Mouse (Mus musculus) MEL (cell line): ENCODE measurements around the gene Fgf13. TPM values are rescaled to one million over a fixed set of nuclear protein-coding genes. Genes with fewer than 3 reads are reported as not detected.

Experiments
- DNase-seq: peaks from one replicate; pipeline ENCODE4 v3.0.0; 2011; ENCODE audit warnings: low read depth, low spot score
- H3K27ac ChIP-seq: 2 replicates; pipeline ENCODE4 v1.5.1; 2012; ENCODE audit warnings: low read depth, mild to moderate bottlenecking, control low read depth, low read length, moderate library complexity; ENCODE audit not compliant: control insufficient read depth
- H3K27me3 ChIP-seq, 2 experiments: fragments of 150-350 bp in 1 of 2; sonication (generic) in 1 of 2; 2 replicates each; pipeline ENCODE4 v1.6.1; 2012; ENCODE audit warnings: low read length in 2 of 2, mild to moderate bottlenecking in 2 of 2, improper control_type of control experiment in 1 of 2, moderate library complexity in 1 of 2; ENCODE audit not compliant: insufficient read depth in 2 of 2, control insufficient read depth in 1 of 2
- H3K36me3 ChIP-seq, 2 experiments: 2 replicates each; pipeline ENCODE4 v1.6.1; 2012 to 2014; ENCODE audit warnings: low read length in 2 of 2, improper control_type of control experiment in 1 of 2, inconsistent platforms in 1 of 2, mild to moderate bottlenecking in 1 of 2; ENCODE audit not compliant: insufficient read depth in 2 of 2, control insufficient read depth in 1 of 2
- H3K4me1 ChIP-seq, 2 experiments: fragments of 150-350 bp in 1 of 2; sonication (generic) in 1 of 2; 2 replicates each; pipeline ENCODE4 v1.6.1; 2012; ENCODE audit warnings: low read length in 2 of 2, improper control_type of control experiment in 1 of 2, mild to moderate bottlenecking in 1 of 2; ENCODE audit not compliant: insufficient read depth in 2 of 2, control insufficient read depth in 1 of 2
- H3K4me3 ChIP-seq, 2 experiments: fragments of 150-350 bp in 1 of 2; sonication (generic) in 1 of 2; 2 replicates each; pipeline ENCODE4 v1.5.1; 2012; ENCODE audit warnings: low read depth in 2 of 2, low read length in 2 of 2, mild to moderate bottlenecking in 2 of 2, moderate library complexity in 2 of 2, control low read depth in 1 of 2, improper control_type of control experiment in 1 of 2; ENCODE audit not compliant: control insufficient read depth in 1 of 2, insufficient read depth in 1 of 2
- H3K79me2 ChIP-seq: 2 replicates; pipeline ENCODE4 v1.6.1; 2012; ENCODE audit warnings: mild to moderate bottlenecking, low read length, moderate library complexity; ENCODE audit not compliant: control insufficient read depth, poor library complexity, insufficient read depth
- H3K9ac ChIP-seq: 2 replicates; pipeline ENCODE4 v1.6.1; 2012; ENCODE audit warnings: low read depth, mild to moderate bottlenecking, control low read depth, low read length, moderate library complexity; ENCODE audit not compliant: control insufficient read depth, poor library complexity, severe bottlenecking
- H3K9me3 ChIP-seq: fragments of 150-350 bp; sonication (generic); replicated peaks from 2 replicates; pipeline ENCODE4 v1.6.1; 2012; ENCODE audit warnings: mild to moderate bottlenecking, low read length, improper control_type of control experiment, moderate library complexity; ENCODE audit not compliant: insufficient read depth
- BHLHE40 ChIP-seq: IDR thresholded peaks from 2 replicates; pipeline ENCODE4 v1.6.1; 2012; ENCODE audit warnings: low read depth, mild to moderate bottlenecking, inconsistent platforms, low read length, improper control_type of control experiment, borderline replicate concordance
- CHD1 ChIP-seq: IDR thresholded peaks from 2 replicates; pipeline ENCODE4 v1.6.1; 2012; ENCODE audit warnings: low read depth, mild to moderate bottlenecking, inconsistent platforms, low read length, improper control_type of control experiment
- CTCF ChIP-seq, 3 experiments: IDR thresholded peaks in 2 of 3; conservative IDR thresholded peaks in 1 of 3; 2 replicates each; pipeline ENCODE4 v1.5.1; 2011 to 2012; ENCODE audit warnings: low read length in 3 of 3, low read depth in 2 of 3, mild to moderate bottlenecking in 2 of 3, improper control_type of control experiment in 1 of 3, inconsistent platforms in 1 of 3, mixed read lengths in 1 of 3, moderate library complexity in 1 of 3; ENCODE audit not compliant: control insufficient read depth in 1 of 3, insufficient read depth in 1 of 3, poor library complexity in 1 of 3, severe bottlenecking in 1 of 3
- E2F4 ChIP-seq: IDR thresholded peaks from 2 replicates; pipeline ENCODE4 v1.6.1; 2011; ENCODE audit warnings: low read depth, low read length, improper control_type of control experiment, borderline replicate concordance
- EP300 ChIP-seq, 2 experiments: IDR thresholded peaks; 2 replicates each; pipeline ENCODE4 v1.6.1; 2011; ENCODE audit warnings: improper control_type of control experiment in 2 of 2, low read length in 2 of 2, low read depth in 1 of 2, mild to moderate bottlenecking in 1 of 2
- GABPA ChIP-seq: IDR thresholded peaks from 2 replicates; pipeline ENCODE4 v1.6.1; 2012; ENCODE audit warnings: low read depth, mild to moderate bottlenecking, inconsistent platforms, low read length, improper control_type of control experiment, moderate library complexity
- HCFC1 ChIP-seq: IDR thresholded peaks from 2 replicates; pipeline ENCODE4 v1.6.1; 2012; ENCODE audit warnings: low read depth, mild to moderate bottlenecking, inconsistent platforms, low read length, improper control_type of control experiment, moderate library complexity
- JUND ChIP-seq: IDR thresholded peaks from 2 replicates; pipeline ENCODE4 v1.6.1; 2011; ENCODE audit warnings: low read depth, mild to moderate bottlenecking, improper control_type of control experiment, low read length
- KAT2A ChIP-seq: conservative IDR thresholded peaks from 2 replicates; pipeline ENCODE4 v1.6.1; 2012; ENCODE audit warnings: low read depth, low read length, improper control_type of control experiment, inconsistent platforms
- MAFK ChIP-seq: IDR thresholded peaks from 2 replicates; pipeline ENCODE4 v1.6.1; 2011; ENCODE audit warnings: low read depth, mild to moderate bottlenecking, low read length, improper control_type of control experiment, borderline replicate concordance
- MAZ ChIP-seq: IDR thresholded peaks from 2 replicates; pipeline ENCODE4 v1.6.1; 2012; ENCODE audit warnings: low read depth, mild to moderate bottlenecking, inconsistent platforms, low read length, improper control_type of control experiment
- MYC ChIP-seq: IDR thresholded peaks from 2 replicates; pipeline ENCODE4 v1.6.1; 2011; ENCODE audit warnings: low read depth, mild to moderate bottlenecking, low read length, improper control_type of control experiment, moderate library complexity
- NELFE ChIP-seq: IDR thresholded peaks from 2 replicates; pipeline ENCODE4 v1.6.1; 2011; ENCODE audit warnings: low read depth, low read length, improper control_type of control experiment
- POLR2A ChIP-seq, 2 experiments: IDR thresholded peaks; 2 replicates each; pipeline ENCODE4 v1.6.1; 2011 to 2012; ENCODE audit warnings: low read length in 2 of 2, mild to moderate bottlenecking in 2 of 2, control low read depth in 1 of 2, improper control_type of control experiment in 1 of 2, low read depth in 1 of 2, moderate library complexity in 1 of 2; ENCODE audit not compliant: control insufficient read depth in 1 of 2, insufficient read depth in 1 of 2, poor library complexity in 1 of 2
- POLR2AphosphoS2 ChIP-seq: IDR thresholded peaks from 2 replicates; pipeline ENCODE4 v1.6.1; 2011; ENCODE audit warnings: low read length, improper control_type of control experiment
- POLR2AphosphoS5 ChIP-seq: IDR thresholded peaks from 2 replicates; pipeline ENCODE4 v1.6.1; 2012; ENCODE audit warnings: low read depth, borderline replicate concordance, mild to moderate bottlenecking, inconsistent platforms, low read length, moderate library complexity, mixed read lengths
- RAD21 ChIP-seq: IDR thresholded peaks from 2 replicates; pipeline ENCODE4 v1.6.1; 2011; ENCODE audit warnings: mild to moderate bottlenecking, low read depth, low read length, improper control_type of control experiment
- SIN3A ChIP-seq: IDR thresholded peaks from 2 replicates; pipeline ENCODE4 v1.6.1; 2012; ENCODE audit warnings: low read length, improper control_type of control experiment, inconsistent platforms
- TCF12 ChIP-seq: IDR thresholded peaks from 2 replicates; pipeline ENCODE4 v1.6.1; 2014; ENCODE audit warnings: low read depth, mild to moderate bottlenecking, inconsistent platforms, low read length, improper control_type of control experiment, moderate library complexity
- USF1 ChIP-seq: IDR thresholded peaks from 2 replicates; pipeline ENCODE4 v1.6.1; 2014; ENCODE audit warnings: low read depth, mild to moderate bottlenecking, inconsistent platforms, low read length, improper control_type of control experiment, moderate library complexity
- USF2 ChIP-seq, 2 experiments: IDR thresholded peaks; 2 replicates each; pipeline ENCODE4 v1.6.1; 2011 to 2012; ENCODE audit warnings: improper control_type of control experiment in 2 of 2, low read length in 2 of 2, borderline replicate concordance in 1 of 2, inconsistent platforms in 1 of 2, low read depth in 1 of 2, mild to moderate bottlenecking in 1 of 2; ENCODE audit not compliant: insufficient read depth in 1 of 2
- ZC3H11A ChIP-seq: IDR thresholded peaks from 2 replicates; pipeline ENCODE4 v1.6.1; 2012; ENCODE audit warnings: low read depth, mild to moderate bottlenecking, inconsistent platforms, low read length, improper control_type of control experiment
- ZKSCAN1 ChIP-seq: IDR thresholded peaks from 2 replicates; pipeline ENCODE4 v1.6.1; 2012; ENCODE audit warnings: low read depth, mild to moderate bottlenecking, inconsistent platforms, low read length, improper control_type of control experiment, moderate library complexity
- polyA plus RNA-seq, 2 experiments: library from polyadenylated mRNA; stranded (reverse) in 1 of 2; unstranded in 1 of 2; fragments of >175 nt in 1 of 2; fragments of >200 nt in 1 of 2; gene quantifications; 2 replicates each; pipeline versions ENCODE4 v1.2.1 to v1.2.4; 2012; ENCODE audit warnings: low replicate concordance in 2 of 2, low read depth in 1 of 2; ENCODE audit not compliant: insufficient read length in 2 of 2, insufficient read depth in 1 of 2, missing spikeins in 1 of 2
- total RNA-seq: library from RNA; depleted of rRNA; stranded (reverse); fragments of 300-350 nt; gene quantifications from 2 replicates; pipeline ENCODE4 v1.2.3, GENCODE M21; 2012

Fgf13 gene
- total and polyA plus RNA-seq, 3 experiments, result not detected

- H3K27me3 ChIP-seq, result no peaks in the 10 kb centered on the region
- TF ChIP-seq GABPA, result no peak
- TF ChIP-seq MAZ, result no peak
- TF ChIP-seq RAD21, result no peak
These were observed 441.2 kb downstream of the Fgf13 start for GRCm38 (mm10) chrX:59126637-59127036.

GRCm38 (mm10) chrX:59113187-59113586 lies 454.7 kb downstream of the Fgf13 start:
- Histone ChIP-seq H3K4me3 (no peak overlapping the region), H3K27me3 (no peaks in the 10 kb centered on the region), H3K27ac (no peak overlapping the region), H3K9ac (no peak overlapping the region), H3K36me3 (no peaks in the 10 kb centered on the region), H3K79me2 (no peaks in the 10 kb centered on the region), H3K4me1 (no peaks in the 10 kb centered on the region), H3K9me3 (no peaks in the 10 kb centered on the region)
- no peak for DNase-seq
- TF ChIP-seq CHD1 (no peak), JUND (no peak), POLR2AphosphoS2 (no peak), MAFK (no peak), POLR2A (IDR thresholded peaks at IDR 0.05; ENCODE audit: control insufficient read depth in 1 of 2, insufficient read depth in 1 of 2, low read depth in 1 of 2, low read length in 2 of 2, poor library complexity in 1 of 2) (no peak), SIN3A (no peak), ZKSCAN1 (no peak), HCFC1 (no peak), POLR2AphosphoS5 (no peak), EP300 (IDR thresholded peaks at IDR 0.05; ENCODE audit: low read depth in 1 of 2, low read length in 2 of 2) (no peak), CTCF (IDR thresholded peaks at IDR 0.05 in 2 of 3, conservative IDR thresholded peaks at IDR 0.05 in 1 of 3; ENCODE audit: control insufficient read depth in 1 of 3, insufficient read depth in 1 of 3, low read depth in 2 of 3, low read length in 3 of 3, poor library complexity in 1 of 3, severe bottlenecking in 1 of 3) (no peak), USF2 (IDR thresholded peaks at IDR 0.05; ENCODE audit: borderline replicate concordance in 1 of 2, insufficient read depth in 1 of 2, low read depth in 1 of 2, low read length in 2 of 2) (no peak)

More at GRCm38 (mm10) chrX:59126637-59127036, 441.2 kb downstream of the Fgf13 start:
- Histone ChIP-seq H3K9ac (no peak overlapping the region), H3K27ac (no peak overlapping the region), H3K9me3 (no peaks in the 10 kb centered on the region), H3K4me3 (no peak overlapping the region), H3K4me1 (no peaks in the 10 kb centered on the region), H3K36me3 (no peaks in the 10 kb centered on the region), H3K79me2 (no peaks in the 10 kb centered on the region)
- DNase-seq, result no peak

- Histone ChIP-seq H3K27ac (no peak overlapping the region), H3K9ac (no peak overlapping the region), H3K79me2 (no peaks in the 10 kb centered on the region), H3K9me3 (no peaks in the 10 kb centered on the region), H3K27me3 (no peaks in the 10 kb centered on the region), H3K4me1 (no peaks in the 10 kb centered on the region), H3K36me3 (no peaks in the 10 kb centered on the region), H3K4me3 (no peak overlapping the region)
- TF ChIP-seq E2F4 (no peak), POLR2AphosphoS2 (no peak), MYC (no peak), NELFE (no peak), BHLHE40 (no peak), ZC3H11A (no peak), KAT2A (no peak), USF1 (no peak), TCF12 (no peak), MAFK (no peak)
- DNase-seq, result no peak
These were observed 481.9 kb downstream of the Fgf13 start for GRCm38 (mm10) chrX:59085928-59086327.
